Mouse (Mus musculus): ENCODE results near the gene Hyal2. TPM values are rescaled to one million over a fixed set of nuclear protein-coding genes. Genes with fewer than 3 reads are reported as not detected.
A peak's percentile ranks its signal among the peaks of the same experiment; 100 is the strongest.

Gene Hyal2
- polyA plus RNA-seq, 1 experiment from 2014 or later, result 48.9 TPM

GRCm38 (mm10) chr9:107599433-107599832 lies 31.7 kb downstream of the Hyal2 start:
- Histone ChIP-seq H3K27me3 (ENCODE audit: control insufficient read depth, insufficient read depth, low read depth, low read length) (no peaks in the 10 kb centered on the region; the same call in 1 of the 2 replicates), H3K36me3 (ENCODE audit: control insufficient read depth, insufficient read depth) (peaks cover 5% of the 10 kb centered on the region), H3K27ac (ENCODE audit: low read length) (no peak overlapping the region)

GRCm38 (mm10) chr9:107599842-107600241 lies 32.1 kb downstream of the Hyal2 start:
- Histone ChIP-seq H3K9me3 (replicated peaks; ENCODE audit: control insufficient read depth, low read length) (no peaks in the 10 kb centered on the region), H3K4me1 (ENCODE audit: control insufficient read depth, low read depth, low read length) (peaks cover 15% of the 10 kb centered on the region), H3K4me3 (ENCODE audit: low read depth, low read length) (no peak overlapping the region), H3K36me3 (ENCODE audit: control insufficient read depth, insufficient read depth) (peaks cover 2% of the 10 kb centered on the region; the same call in 1 of the 2 replicates), H3K27me3 (ENCODE audit: control insufficient read depth, insufficient read depth, low read depth, low read length) (no peaks in the 10 kb centered on the region; the same call in 1 of the 2 replicates), H3K4me2 (ENCODE audit: low read depth, low read length) (no peak overlapping the region), H3K27ac (ENCODE audit: low read length) (no peak overlapping the region), H3K9ac (ENCODE audit: low read depth, low read length) (no peak overlapping the region)
- no peak for ATAC-seq (ENCODE audit: low read depth)
- WGBS (ENCODE audit: insufficient replicate concordance), result 67% methylated on average over 14 of the region's 14 CpGs

More at GRCm38 (mm10) chr9:107599433-107599832, 31.7 kb downstream of the Hyal2 start:
- Histone ChIP-seq H3K9me3 (replicated peaks; ENCODE audit: control insufficient read depth, low read length) (no peaks in the 10 kb centered on the region), H3K4me1 (ENCODE audit: control insufficient read depth, low read depth, low read length) (peaks cover 13% of the 10 kb centered on the region), H3K4me2 (ENCODE audit: low read depth, low read length) (no peak overlapping the region), H3K4me3 (ENCODE audit: low read depth, low read length) (no peak overlapping the region), H3K9ac (ENCODE audit: low read depth, low read length) (no peak overlapping the region)
- 72% methylated on average over 9 of the region's 9 CpGs for WGBS (ENCODE audit: insufficient replicate concordance)
- no peak for ATAC-seq (ENCODE audit: low read depth)

DNA sequence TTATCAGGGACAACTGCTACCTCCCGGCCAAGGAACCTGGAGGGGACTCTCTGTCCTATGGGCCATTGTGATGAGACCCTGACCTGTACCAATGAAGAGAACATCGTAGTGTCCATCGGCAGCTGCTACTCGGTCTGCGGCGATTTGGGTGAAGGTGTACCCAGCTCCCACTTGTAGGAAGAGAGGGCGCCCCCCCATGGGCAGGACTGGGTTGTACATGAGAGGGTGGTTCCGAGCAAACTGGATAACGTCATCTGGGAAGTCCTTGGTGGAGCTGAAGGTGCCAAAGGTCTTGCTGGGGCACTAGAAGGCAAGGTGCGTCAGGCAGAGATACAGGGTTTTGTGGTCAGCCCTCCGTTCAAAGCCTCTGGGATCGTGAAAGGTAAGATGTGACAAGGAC lies 33.0 kb downstream of the Hyal2 start:
- H3K4me2 ChIP-seq (ENCODE audit: low read depth, low read length), result no peak overlapping the region
- H3K4me3 ChIP-seq (ENCODE audit: low read depth, low read length), result no peak overlapping the region
- no peak overlapping the region for H3K27ac ChIP-seq (ENCODE audit: low read length)
- H3K36me3 ChIP-seq (ENCODE audit: control insufficient read depth, insufficient read depth), result no peaks in the 10 kb centered on the region
- H3K27me3 ChIP-seq (ENCODE audit: control insufficient read depth, insufficient read depth, low read depth, low read length), result no peaks in the 10 kb centered on the region; the same call in 1 of the 2 replicates
- H3K9ac ChIP-seq (ENCODE audit: low read depth, low read length), result no peak overlapping the region
- no peaks in the 10 kb centered on the region for H3K9me3 ChIP-seq (replicated peaks; ENCODE audit: control insufficient read depth, low read length)
- WGBS (ENCODE audit: insufficient replicate concordance), result 61% methylated on average over 12 of the region's 12 CpGs
- no peak for ATAC-seq (ENCODE audit: low read depth)
- peaks cover 21% of the 10 kb centered on the region for H3K4me1 ChIP-seq (ENCODE audit: control insufficient read depth, low read depth, low read length)

GRCm38 (mm10) chr9:107601275-107601674 lies 33.5 kb downstream of the Hyal2 start:
- no peaks in the 10 kb centered on the region; the same call in 1 of the 2 replicates for H3K27me3 ChIP-seq (ENCODE audit: control insufficient read depth, insufficient read depth, low read depth, low read length)

DNA sequence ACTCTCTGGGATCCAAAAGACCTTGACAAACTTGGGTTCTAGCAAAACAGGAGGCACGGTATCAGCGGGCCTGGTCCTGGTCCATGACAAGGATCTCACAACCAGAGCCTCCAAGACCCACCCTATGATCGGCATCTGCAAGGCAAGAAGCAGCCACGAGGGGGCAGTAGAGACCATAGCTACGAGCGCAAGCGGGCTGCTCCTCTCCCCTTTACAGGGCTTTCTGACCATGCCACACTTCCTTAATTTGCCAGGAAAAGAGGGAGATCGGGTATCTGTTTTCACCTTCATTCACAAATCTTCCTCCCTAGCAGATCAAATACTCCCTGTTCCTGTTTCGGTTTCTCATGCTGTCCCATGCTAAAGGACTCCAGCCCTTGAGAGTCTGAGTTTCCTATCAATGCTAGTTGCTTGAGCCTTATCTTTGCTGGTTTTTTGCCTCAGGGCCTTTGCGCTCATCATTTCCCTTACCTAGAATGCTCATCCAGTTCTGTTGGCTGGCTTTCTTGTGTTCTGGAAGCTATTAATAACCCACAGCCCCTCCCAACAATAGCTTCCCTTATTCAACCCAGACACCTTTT lies 34.4 kb downstream of the Hyal2 start:
- no peaks in the 10 kb centered on the region for H3K36me3 ChIP-seq (ENCODE audit: control insufficient read depth, insufficient read depth)
- no peaks in the 10 kb centered on the region; the same call in 1 of the 2 replicates for H3K27me3 ChIP-seq (ENCODE audit: control insufficient read depth, insufficient read depth, low read depth, low read length)
- peak overlapping the region; percentile 27 for H3K4me2 ChIP-seq (ENCODE audit: low read depth, low read length)
- no peak overlapping the region for H3K9ac ChIP-seq (ENCODE audit: low read depth, low read length)
- no peak overlapping the region for H3K27ac ChIP-seq (ENCODE audit: low read length)
- H3K4me3 ChIP-seq (ENCODE audit: low read depth, low read length), result peak overlapping the region; percentile 8; the same call in 1 of the 2 replicates
- no peaks in the 10 kb centered on the region for H3K9me3 ChIP-seq (replicated peaks; ENCODE audit: control insufficient read depth, low read length)
- ATAC-seq (ENCODE audit: low read depth), result peak; percentile 49; the same call in 1 of the 2 replicates
- 2% methylated on average over 10 of the region's 10 CpGs for WGBS (ENCODE audit: insufficient replicate concordance)
- peaks cover 21% of the 10 kb centered on the region for H3K4me1 ChIP-seq (ENCODE audit: control insufficient read depth, low read depth, low read length)

More at GRCm38 (mm10) chr9:107601275-107601674, 33.5 kb downstream of the Hyal2 start:
- H3K9ac ChIP-seq (ENCODE audit: low read depth, low read length), result no peak overlapping the region
- no peak overlapping the region for H3K4me2 ChIP-seq (ENCODE audit: low read depth, low read length)
- no peak overlapping the region for H3K4me3 ChIP-seq (ENCODE audit: low read depth, low read length)
- H3K4me1 ChIP-seq (ENCODE audit: control insufficient read depth, low read depth, low read length), result peaks cover 21% of the 10 kb centered on the region
- H3K36me3 ChIP-seq (ENCODE audit: control insufficient read depth, insufficient read depth), result no peaks in the 10 kb centered on the region
- no peak overlapping the region for H3K27ac ChIP-seq (ENCODE audit: low read length)
- WGBS (ENCODE audit: insufficient replicate concordance), result 78% methylated on average over 11 of the region's 11 CpGs
- H3K9me3 ChIP-seq (replicated peaks; ENCODE audit: control insufficient read depth, low read length), result no peaks in the 10 kb centered on the region
- no peak for ATAC-seq (ENCODE audit: low read depth)

DNA sequence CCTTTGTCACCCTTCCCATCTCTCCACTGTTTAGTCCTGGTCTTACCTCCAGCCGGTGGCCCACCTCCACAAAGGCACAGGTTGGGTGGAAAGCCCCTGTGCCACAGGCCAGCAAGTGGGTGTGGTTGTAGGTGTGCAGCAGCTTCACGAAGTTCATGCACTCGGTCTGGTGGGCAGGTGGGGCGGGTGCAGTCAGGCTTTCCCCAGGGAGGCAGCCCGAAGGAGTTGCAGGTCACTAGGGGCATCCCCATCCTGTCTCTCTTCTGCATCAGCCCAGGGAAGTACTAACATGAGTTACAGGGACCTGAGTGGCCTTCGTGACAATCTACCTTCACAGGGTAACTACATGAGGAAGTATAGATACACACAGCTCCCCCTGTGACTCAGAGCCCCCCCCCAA lies 35.5 kb downstream of the Hyal2 start:
- H3K4me1 ChIP-seq (ENCODE audit: control insufficient read depth, low read depth, low read length), result peaks cover 19% of the 10 kb centered on the region
- no peak for ATAC-seq (ENCODE audit: low read depth)
- no peak overlapping the region for H3K27ac ChIP-seq (ENCODE audit: low read length)
- H3K4me3 ChIP-seq (ENCODE audit: low read depth, low read length), result no peak overlapping the region
- H3K4me2 ChIP-seq (ENCODE audit: low read depth, low read length), result no peak overlapping the region
- H3K36me3 ChIP-seq (ENCODE audit: control insufficient read depth, insufficient read depth), result no peaks in the 10 kb centered on the region
- no peak overlapping the region for H3K9ac ChIP-seq (ENCODE audit: low read depth, low read length)
- H3K9me3 ChIP-seq (replicated peaks; ENCODE audit: control insufficient read depth, low read length), result no peaks in the 10 kb centered on the region
- WGBS (ENCODE audit: insufficient replicate concordance), result 63% methylated on average over 6 of the region's 6 CpGs
- H3K27me3 ChIP-seq (ENCODE audit: control insufficient read depth, insufficient read depth, low read depth, low read length), result no peaks in the 10 kb centered on the region; the same call in 1 of the 2 replicates

- Histone ChIP-seq H3K4me2 (ENCODE audit: low read depth, low read length) (no peak overlapping the region), H3K9me3 (replicated peaks; ENCODE audit: control insufficient read depth, low read length) (no peaks in the 10 kb centered on the region), H3K27me3 (ENCODE audit: control insufficient read depth, insufficient read depth, low read depth, low read length) (no peaks in the 10 kb centered on the region; the same call in 1 of the 2 replicates), H3K36me3 (ENCODE audit: control insufficient read depth, insufficient read depth) (no peaks in the 10 kb centered on the region), H3K4me3 (ENCODE audit: low read depth, low read length) (no peak overlapping the region), H3K4me1 (ENCODE audit: control insufficient read depth, low read depth, low read length) (peaks cover 15% of the 10 kb centered on the region), H3K9ac (ENCODE audit: low read depth, low read length) (no peak overlapping the region), H3K27ac (ENCODE audit: low read length) (no peak overlapping the region)
- 43% methylated on average over 23 of the region's 23 CpGs for WGBS (ENCODE audit: insufficient replicate concordance)
- ATAC-seq (ENCODE audit: low read depth), result no peak; the same call in 1 of the 2 replicates
Measured at GRCm38 (mm10) chr9:107605041-107605661, 37.4 kb downstream of the Hyal2 start.

DNA sequence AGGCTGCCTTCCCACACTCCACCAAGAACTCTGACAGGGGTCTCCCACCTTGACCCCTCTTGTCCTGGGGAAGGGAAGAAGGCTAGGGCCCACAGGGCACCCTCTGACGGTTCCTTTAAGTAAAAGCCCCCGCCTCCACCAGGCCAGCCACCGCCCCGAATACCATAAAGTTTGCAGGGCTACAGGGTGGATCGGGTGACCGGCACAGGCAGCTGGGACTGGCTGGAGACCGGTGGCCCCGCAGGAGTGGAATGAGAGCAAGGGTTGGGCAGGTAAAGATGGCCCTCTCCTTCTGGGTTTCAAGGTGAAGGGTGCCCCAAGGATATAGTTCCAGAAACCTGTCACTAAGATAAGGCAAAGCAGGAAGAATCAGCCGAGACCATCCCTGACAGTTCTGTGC lies 38.8 kb downstream of the Hyal2 start:
- 43% methylated on average over 9 of the region's 9 CpGs for WGBS (ENCODE audit: insufficient replicate concordance)
- Histone ChIP-seq H3K36me3 (ENCODE audit: control insufficient read depth, insufficient read depth) (no peaks in the 10 kb centered on the region), H3K4me3 (ENCODE audit: low read depth, low read length) (no peak overlapping the region), H3K4me1 (ENCODE audit: control insufficient read depth, low read depth, low read length) (peaks cover 14% of the 10 kb centered on the region), H3K9ac (ENCODE audit: low read depth, low read length) (no peak overlapping the region), H3K27me3 (ENCODE audit: control insufficient read depth, insufficient read depth, low read depth, low read length) (no peaks in the 10 kb centered on the region; the same call in 1 of the 2 replicates), H3K27ac (ENCODE audit: low read length) (no peak overlapping the region), H3K9me3 (replicated peaks; ENCODE audit: control insufficient read depth, low read length) (no peaks in the 10 kb centered on the region), H3K4me2 (ENCODE audit: low read depth, low read length) (no peak overlapping the region)
- ATAC-seq (ENCODE audit: low read depth), result no peak

DNA sequence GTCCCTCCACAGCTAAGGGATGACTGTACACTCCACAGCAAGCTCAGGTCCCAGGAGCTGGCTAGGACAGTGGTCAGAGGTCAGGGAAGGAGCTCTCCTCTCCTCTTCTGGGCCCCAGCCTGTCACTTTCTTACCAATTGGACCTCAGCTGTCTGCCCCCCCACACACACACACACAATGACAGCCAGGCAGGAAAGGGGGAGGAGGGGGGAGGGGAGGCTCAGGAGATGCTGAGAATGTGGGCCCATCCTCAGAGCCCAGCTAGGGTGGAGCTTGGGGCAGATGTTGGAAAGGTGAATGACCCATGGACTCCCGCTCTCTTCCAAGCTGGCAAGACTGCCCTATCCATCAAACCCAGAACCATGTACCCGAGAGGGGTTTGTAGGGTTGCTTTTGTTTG lies 39.3 kb downstream of the Hyal2 start:
- Histone ChIP-seq H3K27ac (ENCODE audit: low read length) (no peak overlapping the region), H3K9ac (ENCODE audit: low read depth, low read length) (no peak overlapping the region), H3K4me3 (ENCODE audit: low read depth, low read length) (no peak overlapping the region), H3K9me3 (replicated peaks; ENCODE audit: control insufficient read depth, low read length) (no peaks in the 10 kb centered on the region), H3K27me3 (ENCODE audit: control insufficient read depth, insufficient read depth, low read depth, low read length) (no peaks in the 10 kb centered on the region; the same call in 1 of the 2 replicates), H3K4me2 (ENCODE audit: low read depth, low read length) (no peak overlapping the region), H3K4me1 (ENCODE audit: control insufficient read depth, low read depth, low read length) (peaks cover 16% of the 10 kb centered on the region), H3K36me3 (ENCODE audit: control insufficient read depth, insufficient read depth) (no peaks in the 10 kb centered on the region)
- ATAC-seq (ENCODE audit: low read depth), result no peak
- 57% methylated on average over 2 of the region's 2 CpGs for WGBS (ENCODE audit: insufficient replicate concordance)

All from liver, embryonic 16.5 days (tissue).